In genomic region chr7:16417141-16417771, GRCm38 (mm10) we compare ENCODE assay signal across 12 mouse cellular contexts. TPM values are rescaled to one million over a fixed set of nuclear protein-coding genes. Genes with fewer than 3 reads are reported as not detected.
A peak's percentile ranks its signal among the peaks of the same experiment; 100 is the strongest.
DNase-seq lines count a peak whose midpoint lies in the region; ATAC-seq and TF ChIP-seq lines count a peak whose summit lies in the region.
"Had no signal": no experiment of that assay in that cellular context is flagged by ENCODE, and none has a peak within 500 bp of the region (broad histone marks: within the 10 kb centered on the region; RNA-seq: fewer than 3 reads in every experiment).

No protein-coding gene starts in this region.

- TF ChIP-seq CTCF in hindbrain, postnatal 0 days (IDR thresholded peaks at IDR 0.05; ENCODE audit: low read depth): no peak
- no peak for TF ChIP-seq CTCF in gastrocnemius, adult 2 months (IDR thresholded peaks at IDR 0.05)
- TF ChIP-seq CTCF in kidney, adult 2 months (conservative IDR thresholded peaks at IDR 0.05; ENCODE audit: insufficient read depth, insufficient read length, low read depth, low read length): no peak

- ATAC-seq in hindbrain, postnatal 0 days: peak; percentile 48; the same call in 1 of the 2 replicates
- ATAC-seq in hindbrain, embryonic 12.5 days (ENCODE audit: low FRiP score): no peak
- ATAC-seq in monocyte, adult 5-6 weeks (replicated peaks; ENCODE audit: insufficient number of reproducible peaks, low FRiP score, low TSS enrichment, poor library complexity, severe bottlenecking): no peak

- DNase-seq in hindbrain, postnatal 0 days (ENCODE audit: low spot score): no peak
- peak; percentile 66 for DNase-seq in gastrocnemius, adult 2 months
- DNase-seq in kidney, adult 2 months: peak; percentile 92
- peak; percentile 78 for DNase-seq in lung, postnatal 10 days
- no peak for DNase-seq in ovary, postnatal 10 days (ENCODE audit: low spot score)
- DNase-seq in frontal cortex, adult 2 months (ENCODE audit: extremely low spot score in 1 of 2, low spot score in 1 of 2): no peak
- DNase-seq: cerebellum, postnatal 25 days had no signal

- H3K27me3 ChIP-seq in hindbrain, postnatal 0 days (ENCODE audit: insufficient read depth, low read length): no peaks in the 10 kb centered on the region
- H3K27me3 ChIP-seq in hindbrain, embryonic 12.5 days: no peaks in the 10 kb centered on the region
- no peaks in the 10 kb centered on the region for H3K27me3 ChIP-seq in kidney, adult 2 months (replicated peaks; ENCODE audit: control insufficient read depth, insufficient read depth, low read length)
- H3K27me3 ChIP-seq: CH12.LX had no signal

- no peak overlapping the region for H3K9ac ChIP-seq in hindbrain, postnatal 0 days (replicated peaks; ENCODE audit: low read length)
- no peak overlapping the region for H3K9ac ChIP-seq in hindbrain, embryonic 12.5 days
- H3K9ac ChIP-seq: hindbrain, embryonic 14.5 days had no signal

- no peak for TF ChIP-seq POLR2A in kidney, adult 2 months (IDR thresholded peaks at IDR 0.05; ENCODE audit: low read depth, low read length)

- H3K9me3 ChIP-seq in hindbrain, postnatal 0 days (ENCODE audit: low read length): no peaks in the 10 kb centered on the region
- H3K9me3 ChIP-seq in hindbrain, embryonic 12.5 days (replicated peaks): no peaks in the 10 kb centered on the region

- intact Hi-C loops in gastrocnemius, adult 2 months (cut with DNase I): no loop called here

- 80% methylated on average over 10 of the region's 10 CpGs for WGBS in hindbrain, postnatal 0 days
- 94% methylated on average over 10 of the region's 10 CpGs for WGBS in hindbrain, embryonic 12.5 days
- WGBS in kidney, adult 2 months: 32% methylated on average over 10 of the region's 10 CpGs

- H3K27ac ChIP-seq in hindbrain, postnatal 0 days: no peak overlapping the region
- no peak overlapping the region for H3K27ac ChIP-seq in hindbrain, embryonic 12.5 days
- peak overlapping the region; percentile 84 for H3K27ac ChIP-seq in gastrocnemius, adult 2 months
- peak overlapping the region; percentile 74 for H3K27ac ChIP-seq in kidney, adult 2 months (ENCODE audit: insufficient read depth, low read depth, low read length)
- H3K27ac ChIP-seq: hindbrain, embryonic 14.5 days; macrophage had no signal

- H3K4me2 ChIP-seq in hindbrain, postnatal 0 days (ENCODE audit: low read depth, low read length): no peak overlapping the region
- no peak overlapping the region for H3K4me2 ChIP-seq in hindbrain, embryonic 12.5 days (replicated peaks)
- H3K4me2 ChIP-seq: hindbrain, embryonic 14.5 days had no signal

- H3K4me3 ChIP-seq in hindbrain, postnatal 0 days (ENCODE audit: low read length): no peak overlapping the region
- no peak overlapping the region for H3K4me3 ChIP-seq in hindbrain, embryonic 12.5 days
- peak overlapping the region; percentile 13 for H3K4me3 ChIP-seq in gastrocnemius, adult 2 months
- H3K4me3 ChIP-seq in kidney, adult 2 months (ENCODE audit: insufficient read depth, low read depth, low read length): no peak overlapping the region

- H3K36me3 ChIP-seq in hindbrain, postnatal 0 days (ENCODE audit: insufficient read depth, low read length): peaks cover 49% of the 10 kb centered on the region
- H3K36me3 ChIP-seq in hindbrain, embryonic 12.5 days: peaks cover 70% of the 10 kb centered on the region
- no peaks in the 10 kb centered on the region; the same call in 1 of the 2 replicates for H3K36me3 ChIP-seq in kidney, adult 2 months (ENCODE audit: control insufficient read depth, insufficient read depth, low read length)

- no peaks in the 10 kb centered on the region for H3K4me1 ChIP-seq in hindbrain, postnatal 0 days (ENCODE audit: insufficient read depth, low read length)
- peaks cover 9% of the 10 kb centered on the region for H3K4me1 ChIP-seq in hindbrain, embryonic 12.5 days
- H3K4me1 ChIP-seq in kidney, adult 2 months (ENCODE audit: control insufficient read depth, insufficient read depth, low read length): peaks cover 56% of the 10 kb centered on the region

RNA-seq across cellular contexts. Expression of gene Zc3h4, which starts 16.5 kb away (rescaled TPM):
- 36.8 and 38.2 TPM in 2 replicates for total RNA-seq in hindbrain, postnatal 0 days (2014; rRNA removed)
- polyA plus RNA-seq in hindbrain, postnatal 0 days (2015; fragmentation: Nextera tagmentation; extraction: Ambion mirVana): 8.3 and 9.1 TPM in 2 replicates
- polyA plus RNA-seq in hindbrain, embryonic 12.5 days (2016; fragmentation: Nextera tagmentation; extraction: Ambion mirVana): 26.4 and 30.0 TPM in 2 replicates
- total RNA-seq in gastrocnemius, adult 2 months (2021): 10 to 100 TPM; 29.9 to 32.0 TPM
- polyA plus RNA-seq in kidney, adult 2 months (2012; rRNA removed): 23.9 and 25.9 TPM in 2 replicates
- 38.9 and 40.0 TPM in 2 replicates for polyA plus RNA-seq in frontal cortex, adult 2 months (2012; rRNA removed)
- total RNA-seq in monocyte, adult 5-6 weeks (2017): 20.4 to 63.1 TPM (median 27.4 TPM) in 3 replicates

RNA-seq across cellular contexts. Expression of gene Sae1, which starts 29.6 kb away (rescaled TPM):
- 88.6 and 89.4 TPM in 2 replicates for total RNA-seq in hindbrain, postnatal 0 days (2014; rRNA removed)
- 215 and 216 TPM in 2 replicates for polyA plus RNA-seq in hindbrain, postnatal 0 days (2015; fragmentation: Nextera tagmentation; extraction: Ambion mirVana)
- 307 and 311 TPM in 2 replicates for polyA plus RNA-seq in hindbrain, embryonic 12.5 days (2016; fragmentation: Nextera tagmentation; extraction: Ambion mirVana)
- total RNA-seq in gastrocnemius, adult 2 months (2021): 10 to 100 TPM; 21.6 to 34.8 TPM
- 23.0 and 29.2 TPM in 2 replicates for polyA plus RNA-seq in kidney, adult 2 months (2012; rRNA removed)
- polyA plus RNA-seq in frontal cortex, adult 2 months (2012; rRNA removed): 99.8 and 114 TPM in 2 replicates
- 108 to 150 TPM (median 134 TPM) in 3 replicates for total RNA-seq in monocyte, adult 5-6 weeks (2017)

RNA-seq across cellular contexts. Expression of gene Tmem160, which starts 35.3 kb away (rescaled TPM):
- 71.7 and 72.6 TPM in 2 replicates for total RNA-seq in hindbrain, postnatal 0 days (2014; rRNA removed)
- polyA plus RNA-seq in hindbrain, postnatal 0 days (2015; fragmentation: Nextera tagmentation; extraction: Ambion mirVana): 102 and 114 TPM in 2 replicates
- 52.6 and 55.9 TPM in 2 replicates for polyA plus RNA-seq in hindbrain, embryonic 12.5 days (2016; fragmentation: Nextera tagmentation; extraction: Ambion mirVana)
- total RNA-seq in gastrocnemius, adult 2 months (2021): 10 to 100 TPM; 49.2 to 50.0 TPM
- 112 and 125 TPM in 2 replicates for polyA plus RNA-seq in kidney, adult 2 months (2012; rRNA removed)
- 84.3 and 91.7 TPM in 2 replicates for polyA plus RNA-seq in frontal cortex, adult 2 months (2012; rRNA removed)
- total RNA-seq in monocyte, adult 5-6 weeks (2017): 16.1 to 32.9 TPM (median 21.0 TPM) in 3 replicates

Comparison
In these comparisons a context has a peak if more than half of its experiments do, and no peak if none do; other contexts are left out.
1. DNase-seq: peak in gastrocnemius, adult 2 months (single experiment), kidney, adult 2 months (single experiment) and lung, postnatal 10 days (single experiment); none in hindbrain, postnatal 0 days (single experiment), ovary, postnatal 10 days (single experiment) and frontal cortex, adult 2 months (0 of 2).
2. H3K27ac ChIP-seq: peak in gastrocnemius, adult 2 months (single experiment) and kidney, adult 2 months (single experiment); none in hindbrain, postnatal 0 days (single experiment) and hindbrain, embryonic 12.5 days (single experiment).